Mouse (Mus musculus): ENCODE results near the gene Flnb.
A peak's percentile ranks its signal among the peaks of the same experiment; 100 is the strongest.

Flnb gene

GRCm38 (mm10) chr14:7901484-7902240, 83.9 kb downstream of the Flnb start:
- DNase-seq = no peak

- DNase-seq = no peak
Measured at GRCm38 (mm10) chr14:7907058-7907457, 89.3 kb downstream of the Flnb start.

DNA sequence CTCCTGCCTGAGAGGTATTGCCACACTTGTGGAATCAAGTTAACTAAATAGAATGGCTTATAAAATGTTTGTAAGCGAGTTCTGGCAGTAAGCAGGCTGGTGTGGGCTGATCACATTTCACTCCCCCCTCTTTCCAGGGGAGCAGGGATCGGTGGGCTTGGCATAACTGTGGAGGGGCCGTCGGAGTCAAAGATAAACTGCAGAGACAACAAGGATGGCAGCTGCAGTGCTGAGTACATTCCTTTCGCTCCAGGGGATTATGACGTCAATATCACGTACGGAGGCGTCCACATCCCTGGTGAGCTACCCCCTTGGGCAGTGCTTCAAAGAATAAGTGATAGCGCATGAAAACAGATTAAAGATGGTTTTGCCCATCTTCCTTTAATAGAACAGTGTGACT, 91.7 kb downstream of the Flnb start:
- DNase-seq = no peak

- DNase-seq = peak; percentile 38 to 46
Measured at GRCm38 (mm10) chr14:7913842-7914241, 96.1 kb downstream of the Flnb start.

DNA sequence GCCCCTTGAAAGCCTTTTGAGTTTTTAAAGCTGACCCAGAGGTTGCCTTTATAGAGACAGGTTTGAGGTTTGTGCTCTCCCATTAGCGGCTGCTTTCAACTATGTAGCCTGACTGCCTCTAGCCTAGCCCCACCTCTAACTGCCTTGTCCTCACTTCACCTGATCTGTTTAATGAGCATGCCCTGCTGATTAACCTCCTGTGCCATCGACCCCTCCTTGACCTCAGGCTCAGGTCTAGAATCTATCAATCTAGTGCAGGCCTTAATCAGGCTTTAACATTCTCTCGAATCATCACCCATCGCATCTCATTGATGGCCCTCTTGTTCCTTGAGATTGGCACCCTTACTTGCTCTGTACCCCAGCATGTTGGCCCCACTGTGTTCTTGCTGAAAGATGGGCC, 96.7 kb downstream of the Flnb start:
- DNase-seq = no peak

- no peak for DNase-seq
Measured at GRCm38 (mm10) chr14:7918150-7918991, 100.6 kb downstream of the Flnb start.

DNA sequence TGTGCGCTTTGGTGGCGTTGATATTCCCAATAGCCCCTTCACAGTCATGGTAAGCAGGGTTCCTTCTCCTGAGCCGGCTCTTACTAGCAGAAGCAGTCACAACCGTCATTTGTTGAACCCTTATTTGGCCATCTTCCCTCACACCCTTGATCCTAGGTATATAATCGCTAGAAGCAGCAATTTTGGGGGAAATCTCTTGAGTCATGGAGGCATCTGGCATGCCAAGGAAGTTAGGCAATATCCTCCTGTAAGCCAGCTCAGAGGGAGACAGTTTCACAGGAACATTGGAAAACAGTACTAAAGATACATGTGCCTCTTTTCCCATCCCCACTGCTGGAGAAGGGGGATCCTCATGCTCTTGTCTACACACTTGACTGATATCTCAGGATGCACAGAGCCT, 101.6 kb downstream of the Flnb start:
- DNase-seq = no peak

DNA sequence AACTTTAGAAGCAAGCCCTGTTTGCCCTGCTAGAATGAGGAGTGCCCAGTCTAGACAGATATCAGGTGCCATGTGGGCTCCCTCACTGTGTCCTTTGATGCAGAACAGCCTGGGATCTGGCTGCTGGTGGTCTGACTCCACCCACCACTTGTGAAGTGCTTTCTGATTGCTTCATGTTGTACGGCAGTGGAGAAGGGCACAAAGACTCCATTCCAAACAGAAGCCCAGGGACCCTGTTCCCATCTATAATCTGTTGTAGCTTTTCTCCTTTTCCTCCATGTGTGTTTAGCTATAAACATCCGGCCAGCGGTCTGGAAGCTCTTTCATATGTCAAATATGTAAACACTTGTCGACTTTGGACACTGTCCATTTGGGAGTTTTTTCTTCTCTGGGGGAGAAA, 102.2 kb downstream of the Flnb start:
- no peak for DNase-seq

GRCm38 (mm10) chr14:7921459-7921858, 103.7 kb downstream of the Flnb start:
- DNase-seq = no peak

GRCm38 (mm10) chr14:7923635-7924034, 105.9 kb downstream of the Flnb start:
- DNase-seq = no peak

GRCm38 (mm10) chr14:7928362-7928761, 110.6 kb downstream of the Flnb start:
- DNase-seq = no peak

- no peak for DNase-seq
Measured at GRCm38 (mm10) chr14:7929029-7929428, 111.3 kb downstream of the Flnb start.

DNA sequence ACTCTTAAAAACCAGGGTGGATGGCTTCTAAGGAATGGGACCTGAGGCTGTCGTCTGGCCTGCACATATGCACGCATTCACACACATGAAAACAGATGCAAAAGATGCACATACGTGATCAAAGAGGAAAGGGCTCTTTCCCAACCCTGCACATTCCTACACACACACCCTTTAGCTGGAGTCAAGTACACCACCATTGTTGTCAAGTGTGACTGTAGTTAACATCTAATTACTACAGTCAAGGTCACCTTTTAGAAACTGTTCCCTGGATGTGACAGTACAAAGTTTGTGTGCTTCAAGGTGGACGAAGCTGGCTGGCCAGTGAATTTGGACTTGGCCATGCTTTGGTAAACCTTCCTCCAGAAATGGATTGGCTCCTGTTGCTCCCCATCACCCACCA, 114.4 kb downstream of the Flnb start:
- no peak for DNase-seq

DNA sequence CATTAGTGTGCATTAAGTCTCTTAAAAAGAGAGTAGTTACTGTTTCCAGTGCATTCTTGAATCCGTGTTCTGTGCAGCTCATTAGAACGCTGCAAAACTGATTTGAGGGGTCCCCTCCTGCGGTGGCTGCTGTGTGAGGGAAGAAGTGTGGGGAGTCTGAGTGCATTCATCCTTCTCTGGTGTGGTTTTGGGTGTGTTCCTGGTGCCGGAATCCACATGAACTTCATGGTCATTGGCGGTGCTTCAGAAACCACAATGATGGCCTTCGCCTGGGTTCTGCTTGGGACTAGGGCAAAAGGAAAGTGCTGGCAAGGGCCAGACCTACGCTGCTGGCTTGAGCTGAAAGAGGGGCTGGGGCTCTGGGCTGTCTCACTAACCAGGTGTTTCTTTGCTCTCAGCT, 116.4 kb downstream of the Flnb start:
- no peak for DNase-seq

DNA sequence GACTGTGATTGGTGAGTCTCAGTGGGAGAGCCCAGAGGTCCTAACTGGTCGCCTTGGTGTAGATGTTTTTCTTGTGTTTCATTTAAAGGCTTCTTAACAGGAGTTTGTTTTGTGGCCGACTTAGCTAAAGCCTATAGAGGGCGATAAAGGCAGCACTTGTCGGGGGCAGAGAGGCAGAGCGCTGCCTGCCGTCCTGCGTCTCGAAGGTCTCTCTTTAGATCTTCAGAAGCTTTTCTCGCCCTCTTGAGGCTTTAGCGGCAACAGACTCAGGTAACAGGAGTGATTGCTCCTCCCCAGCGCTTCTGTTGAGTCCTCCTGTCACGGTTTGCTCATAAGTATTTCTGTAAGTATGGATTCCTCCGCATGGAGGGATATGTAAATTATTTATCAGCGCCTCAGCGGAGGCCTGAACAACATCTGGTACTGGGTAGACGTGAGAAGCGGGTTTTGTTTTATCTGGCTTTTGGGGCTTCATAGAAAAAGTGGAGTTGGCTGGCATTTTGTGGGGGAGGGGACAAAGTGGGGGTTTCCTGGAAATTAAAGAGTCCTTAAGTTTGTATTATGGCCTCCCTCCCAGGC, 119.4 kb downstream of the Flnb start:
- peak; percentile 31 to 53 for DNase-seq

GRCm38 (mm10) chr14:7938809-7939784, 121.3 kb downstream of the Flnb start:
- DNase-seq = no peak

GRCm38 (mm10) chr14:7941413-7941812, 123.7 kb downstream of the Flnb start:
- DNase-seq = no peak

DNA sequence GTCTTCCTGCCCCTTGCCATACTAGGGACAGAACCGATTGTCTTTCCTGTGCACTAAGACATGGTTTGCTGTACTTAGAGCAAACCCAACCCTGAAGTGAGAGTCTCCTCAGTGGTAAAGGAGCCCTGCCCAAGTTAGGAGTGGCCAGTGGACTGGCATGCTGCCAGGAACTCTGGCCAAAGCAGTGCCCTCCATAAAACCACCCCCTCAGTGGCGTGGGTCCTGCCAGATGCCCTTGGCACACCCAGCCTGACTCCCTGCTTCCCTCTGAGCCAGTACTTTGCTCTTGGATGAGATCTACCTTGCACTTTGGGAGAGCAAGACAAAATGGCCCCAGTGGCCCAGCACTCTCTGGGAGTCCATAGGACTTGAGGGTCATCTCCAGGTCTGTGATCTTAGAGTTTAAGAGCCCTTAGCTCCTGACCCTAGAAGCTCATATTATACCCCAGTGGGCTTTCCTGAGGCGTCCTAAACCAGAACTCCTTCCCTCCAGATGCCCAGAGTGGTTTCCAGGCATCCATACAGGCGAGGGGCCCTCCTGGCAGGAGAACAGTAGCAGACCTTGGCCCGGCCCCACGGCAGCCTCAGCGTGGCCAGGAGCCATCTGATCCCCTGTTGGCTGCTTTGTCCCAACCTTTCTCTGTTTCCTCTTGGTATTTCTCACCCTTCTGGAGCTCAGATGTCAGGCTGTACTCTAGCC, 125.5 kb downstream of the Flnb start:
- DNase-seq = no peak

DNA sequence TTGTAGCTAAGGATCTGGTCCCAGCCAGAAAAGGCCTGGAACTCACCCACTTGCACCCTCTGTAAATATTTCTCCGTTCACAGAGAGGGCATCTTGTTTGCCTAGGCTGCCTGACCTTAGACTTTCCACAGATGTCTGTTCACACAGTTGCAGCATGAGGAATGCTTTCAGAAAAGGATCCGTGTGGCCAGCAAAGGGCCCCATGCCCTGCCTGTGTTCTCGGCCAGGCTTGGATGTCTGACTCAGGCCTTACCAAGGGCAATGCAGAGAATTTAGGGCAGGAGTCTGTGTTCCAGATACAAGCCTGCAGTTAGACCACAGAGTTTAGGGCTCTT, 126.0 kb downstream of the Flnb start:
- no peak for DNase-seq

GRCm38 (mm10) chr14:7944349-7945039, 126.7 kb downstream of the Flnb start:
- DNase-seq = peak; percentile 39 to 53

DNA sequence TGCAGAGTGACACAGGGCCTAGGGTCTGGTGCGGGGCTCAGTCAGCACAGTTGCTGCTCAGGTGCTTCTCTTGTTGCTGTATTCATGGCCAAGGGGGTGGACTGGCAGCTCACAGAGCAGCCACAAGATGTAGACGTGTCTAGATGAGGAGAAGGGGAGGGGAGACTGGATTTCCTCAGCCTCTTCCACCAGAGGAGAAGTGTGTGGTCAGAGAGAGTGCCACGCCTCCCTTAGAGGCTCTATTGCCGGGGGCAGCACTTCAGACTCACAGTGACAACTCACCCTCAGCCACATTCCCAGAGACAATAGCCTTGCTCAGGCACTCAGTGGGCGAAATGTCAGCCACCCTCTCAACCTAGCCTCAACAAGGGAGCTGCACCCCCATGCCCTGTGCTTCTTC, 127.5 kb downstream of the Flnb start:
- no peak for DNase-seq

Measured in thymus, postnatal 36 days (tissue).